Mouse (Mus musculus) frontal cortex, postnatal 10 days (tissue): Measurements from ENCODE around the gene Efcab6.

Experiments
- DNase-seq, 2 experiments: peaks; one replicate each; pipeline ENCODE4 v3.0.0; 2022; ENCODE audit warnings: low spot score in 2 of 2, mixed read lengths in 1 of 2

The Efcab6 gene

DNA sequence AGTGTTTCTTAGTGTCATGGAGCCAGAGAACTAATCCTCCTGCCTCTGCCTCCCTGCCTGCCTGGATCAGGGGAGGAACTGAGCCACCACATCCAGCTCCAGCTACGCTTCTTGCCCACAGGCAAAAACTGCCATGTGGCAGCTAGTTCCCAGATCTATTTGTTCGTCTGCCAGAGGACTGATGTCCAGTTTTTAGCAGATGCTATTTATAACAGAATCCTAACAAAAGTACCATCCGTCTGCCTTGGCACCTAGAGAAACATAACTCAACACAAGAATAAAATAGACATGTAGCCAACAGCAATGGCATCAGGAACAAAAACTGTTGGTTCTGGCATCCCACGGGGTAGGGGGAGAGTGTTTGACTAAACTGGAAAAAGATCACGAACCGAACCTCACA, 6.3 kb downstream of the Efcab6 start:
- DNase-seq, result no peak

DNA sequence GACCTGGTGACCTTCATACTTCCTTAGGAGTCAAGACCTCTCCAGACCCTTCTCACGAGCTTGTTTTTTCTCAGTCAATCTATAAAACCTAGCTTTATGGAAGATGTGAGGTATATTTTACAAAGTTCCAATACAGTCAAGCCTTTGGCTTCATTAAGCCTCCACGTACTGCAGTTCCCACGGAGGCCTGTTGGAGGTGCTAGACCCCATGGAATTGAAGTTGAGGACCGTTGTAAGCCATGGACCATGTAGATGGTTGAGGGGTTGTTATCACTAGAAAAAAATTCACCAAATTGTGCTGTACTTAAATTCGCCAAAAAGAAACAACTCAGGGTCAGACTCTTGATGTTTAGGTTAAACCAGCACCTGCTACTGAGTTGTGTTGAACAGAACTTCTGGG, 9.1 kb downstream of the Efcab6 start:
- no peak for DNase-seq

DNA sequence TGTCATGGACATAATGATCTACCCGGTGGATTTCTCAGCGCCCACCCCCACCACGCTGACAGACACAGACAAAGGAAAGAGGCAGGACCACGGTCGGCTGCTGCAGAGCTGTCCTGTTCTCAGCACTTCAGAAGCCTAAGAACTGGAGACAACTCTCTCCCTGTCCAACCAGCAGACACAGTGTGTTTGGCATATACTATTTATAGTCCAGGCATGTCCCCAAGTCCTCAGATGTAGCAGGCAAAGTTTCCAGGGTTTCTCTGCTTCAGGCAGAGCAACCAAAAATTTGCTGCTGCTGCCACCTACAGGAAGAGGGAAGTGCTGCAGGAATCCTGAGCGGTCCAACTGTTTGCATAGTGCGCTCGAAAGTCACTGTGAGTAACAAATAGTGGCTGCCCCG, 11.3 kb downstream of the Efcab6 start:
- DNase-seq, result peak; percentile 72 to 80

DNA sequence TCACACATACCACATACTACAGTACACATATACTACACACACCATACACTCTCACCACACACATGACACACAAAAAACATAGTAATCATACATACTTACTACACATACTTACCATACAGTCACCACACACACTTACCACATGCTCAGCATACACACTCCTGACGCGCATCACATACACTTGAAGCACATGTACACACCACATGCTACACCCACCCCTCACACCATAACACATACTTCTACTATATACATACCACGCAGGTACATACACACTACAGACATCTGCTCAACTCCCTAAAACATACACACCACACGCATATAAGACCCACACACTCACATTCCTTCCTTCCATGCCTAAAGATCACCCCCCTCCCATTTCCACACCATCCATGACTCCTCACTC, 11.9 kb downstream of the Efcab6 start:
- DNase-seq, result no peak

DNA sequence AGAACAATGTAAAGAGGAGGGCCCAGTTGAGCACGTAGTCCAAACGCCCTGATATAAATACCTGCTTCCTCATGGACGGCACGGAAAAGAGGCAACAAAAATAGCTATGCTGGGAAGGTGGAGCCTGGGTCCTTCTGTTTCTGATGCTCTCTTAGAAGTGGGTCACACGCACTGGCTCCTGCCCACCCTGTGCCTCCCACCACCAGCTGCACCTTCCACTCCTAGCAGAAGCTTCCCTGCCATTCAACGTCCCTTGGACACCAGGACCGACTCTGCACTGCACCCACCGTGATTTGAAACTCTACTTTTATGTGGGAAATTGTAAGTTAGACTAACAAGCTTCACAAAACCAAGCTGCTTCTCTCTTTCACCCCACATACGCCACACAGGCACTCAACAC, 12.8 kb downstream of the Efcab6 start:
- no peak for DNase-seq

DNA sequence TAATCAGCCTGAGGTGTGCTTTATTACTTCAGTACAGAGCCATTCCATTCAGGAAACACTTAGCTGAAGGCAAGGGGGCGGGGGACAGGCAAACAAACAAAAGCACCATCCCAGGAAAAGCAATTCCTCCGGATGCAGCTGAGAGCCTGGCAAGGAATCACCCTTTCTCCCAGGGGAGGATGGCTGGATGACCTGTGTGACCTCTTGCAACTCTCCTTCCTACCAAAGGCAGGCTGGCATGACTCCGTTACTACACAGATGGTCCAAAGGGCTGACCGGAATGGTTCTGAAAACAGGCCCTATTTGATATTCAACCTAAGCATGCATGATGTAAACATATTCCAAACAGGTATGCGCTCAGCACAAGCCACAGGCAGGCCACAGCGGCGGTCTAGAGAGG, 15.6 kb downstream of the Efcab6 start:
- DNase-seq, result no peak

DNA sequence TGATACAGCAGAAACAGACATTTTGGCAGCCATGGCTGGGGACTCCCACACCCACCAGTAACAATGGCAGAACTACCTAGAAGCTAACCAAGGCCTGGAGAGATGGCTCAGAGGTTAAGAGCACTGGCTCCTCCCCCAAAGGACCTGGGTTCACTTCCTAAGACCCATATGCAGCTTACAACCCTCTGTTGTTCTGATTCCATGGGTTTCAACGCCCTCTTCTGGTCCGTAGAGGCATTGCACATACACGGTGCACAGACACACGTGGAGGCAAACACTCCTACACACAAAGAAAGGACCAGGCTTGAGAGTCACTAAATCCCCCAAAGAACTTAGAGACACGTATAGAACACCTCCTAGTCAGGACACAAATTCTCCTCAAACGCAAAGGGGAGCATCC, 19.6 kb downstream of the Efcab6 start:
- no peak for DNase-seq

DNA sequence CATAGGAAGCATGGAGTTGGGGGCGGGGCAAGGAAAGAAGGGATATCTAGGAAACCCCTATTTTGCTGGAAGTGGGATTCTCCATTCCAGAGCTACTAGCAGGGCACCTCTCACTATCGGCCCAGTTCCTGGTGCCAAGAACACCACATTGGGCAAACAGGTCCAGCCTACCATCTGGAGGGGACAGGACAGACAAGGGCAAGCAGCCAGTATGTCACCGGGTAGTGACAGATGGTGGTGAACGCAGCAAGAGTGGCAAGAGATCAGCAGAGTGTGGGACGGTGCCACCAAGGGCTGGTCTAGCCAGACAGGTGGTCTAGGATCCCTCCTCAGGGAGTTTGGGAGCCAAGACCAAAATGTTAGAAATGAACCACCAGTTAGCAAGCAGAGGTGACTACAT, 28.1 kb downstream of the Efcab6 start:
- DNase-seq, result no peak

DNA sequence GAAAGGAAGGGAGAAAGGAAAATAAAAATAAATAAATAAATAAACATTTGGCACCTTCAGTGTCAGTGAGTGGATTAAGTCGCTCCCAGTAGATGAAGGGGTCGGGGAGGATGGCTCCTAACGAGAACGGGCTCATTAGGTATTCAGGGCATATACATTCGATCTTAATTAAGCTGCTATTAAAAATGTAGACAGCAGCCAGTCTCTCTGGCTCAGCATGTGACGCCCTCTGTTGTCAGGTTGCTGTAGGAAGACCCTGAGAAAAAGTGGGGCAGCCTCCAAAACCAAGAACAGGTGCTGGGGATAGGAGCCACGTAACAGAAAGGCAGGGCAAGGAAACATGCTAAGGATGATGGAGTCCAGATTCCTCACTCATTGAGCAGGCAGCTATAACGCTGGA, 39.5 kb downstream of the Efcab6 start:
- DNase-seq, result no peak

DNA sequence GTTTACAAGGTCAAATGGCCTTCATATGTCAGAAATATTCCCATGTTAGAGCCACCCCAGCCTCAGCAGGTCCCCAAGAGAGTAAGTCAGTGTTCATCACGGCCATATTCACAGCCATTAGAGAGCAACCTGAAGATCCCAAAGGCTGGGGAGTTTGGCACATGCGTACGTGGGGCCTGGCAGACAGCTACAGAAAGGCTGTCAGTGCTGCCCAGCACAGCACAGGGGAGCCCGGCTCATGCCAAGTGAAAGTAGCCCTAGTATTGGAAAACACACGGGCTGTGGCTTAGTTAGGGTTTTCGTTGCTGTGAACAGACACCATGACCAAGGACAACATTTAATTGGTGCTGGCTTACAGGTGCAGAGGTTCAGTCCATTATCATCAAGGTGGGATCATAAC, 40.3 kb downstream of the Efcab6 start:
- DNase-seq, result no peak

DNA sequence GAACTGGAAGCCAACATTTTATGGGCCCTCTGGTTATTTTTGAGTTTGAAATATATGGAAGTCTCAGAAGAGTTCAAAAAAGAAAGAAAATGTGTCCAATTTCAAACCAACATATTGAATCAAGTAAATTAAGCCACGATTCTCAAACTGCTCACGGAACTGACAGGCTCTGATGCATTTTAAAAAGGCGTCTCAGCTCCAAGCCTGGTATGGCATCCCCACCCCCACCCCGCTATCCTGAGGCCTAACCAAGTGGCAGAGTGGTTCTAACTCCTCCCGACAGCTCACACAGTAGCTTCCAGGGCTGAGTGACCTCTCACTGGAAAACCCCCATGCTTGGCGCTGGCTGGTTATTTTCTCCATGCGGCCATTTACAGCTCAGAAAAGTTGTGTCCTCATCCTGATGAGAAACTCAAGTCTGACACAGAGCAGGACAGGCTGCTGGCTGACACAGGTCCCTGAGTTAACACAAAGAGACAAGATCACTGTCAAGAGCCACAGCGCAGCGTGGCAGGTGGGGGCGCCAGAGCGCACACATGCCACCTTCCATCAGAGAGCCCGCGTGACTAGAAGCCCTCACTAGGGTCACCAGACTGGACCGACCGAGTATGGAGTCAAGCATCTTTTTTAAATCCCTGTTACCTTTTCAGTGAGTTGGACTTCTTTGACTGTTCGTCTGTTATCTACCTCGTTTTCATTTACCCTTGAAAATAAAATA, 55.7 kb downstream of the Efcab6 start:
- no peak for DNase-seq

DNA sequence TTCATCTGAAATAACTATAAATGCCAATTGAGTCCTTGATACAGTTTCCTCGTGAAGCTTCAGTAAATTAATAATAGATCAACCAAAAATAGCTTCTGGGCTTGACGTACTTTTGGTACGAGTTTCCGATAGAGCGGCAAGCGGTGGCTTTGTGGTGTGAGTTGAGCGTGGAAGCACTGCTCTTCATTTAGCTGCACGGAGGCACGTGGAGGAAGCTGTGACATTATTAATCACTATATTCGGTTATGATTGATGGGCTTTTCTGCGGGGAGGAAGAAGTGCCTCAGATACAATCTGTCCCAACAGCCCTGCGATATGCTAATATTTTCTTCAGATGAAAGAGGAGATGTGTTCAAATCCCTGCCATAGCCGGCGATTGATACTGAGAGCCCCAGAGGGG, 60.9 kb downstream of the Efcab6 start:
- DNase-seq, result no peak

DNA sequence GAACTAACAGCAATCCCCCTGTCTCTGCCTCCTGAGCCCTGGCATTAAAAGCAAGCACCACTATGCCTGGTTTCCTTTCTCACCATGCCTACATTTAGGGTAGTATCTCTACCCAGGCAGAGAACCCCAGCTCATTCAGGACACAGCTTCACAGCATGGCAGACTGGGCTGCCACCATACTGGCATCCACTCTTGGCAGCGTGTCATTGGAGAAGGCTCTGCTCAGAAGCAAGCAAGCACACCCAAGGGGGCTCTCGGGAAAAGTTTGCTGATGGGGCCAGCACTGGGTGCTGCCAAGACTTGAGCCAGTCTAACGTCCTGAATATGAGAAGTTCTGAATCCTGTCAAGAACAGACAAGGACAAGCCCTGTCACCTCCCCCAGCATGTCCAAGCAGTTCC, 66.1 kb downstream of the Efcab6 start:
- DNase-seq, result no peak

DNA sequence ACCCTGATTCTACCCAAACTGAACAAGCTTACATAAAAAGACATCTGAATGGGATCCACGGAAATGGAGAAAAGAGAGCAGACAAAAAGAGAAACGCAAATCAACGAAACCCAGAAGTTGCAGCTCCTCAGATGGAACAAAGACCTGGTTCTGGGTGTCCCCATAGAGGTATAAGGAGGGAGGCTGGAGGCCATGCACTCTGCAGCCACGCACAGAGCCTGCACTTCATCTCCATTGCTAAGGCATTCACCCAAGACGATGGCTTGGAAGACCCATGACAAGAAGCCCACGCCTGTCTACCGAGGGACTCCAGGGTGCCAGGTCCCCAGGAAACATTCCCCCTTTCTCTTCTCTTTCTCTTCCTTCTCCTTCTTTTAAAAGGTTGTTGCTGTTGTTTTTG, 66.6 kb downstream of the Efcab6 start:
- no peak for DNase-seq

DNA sequence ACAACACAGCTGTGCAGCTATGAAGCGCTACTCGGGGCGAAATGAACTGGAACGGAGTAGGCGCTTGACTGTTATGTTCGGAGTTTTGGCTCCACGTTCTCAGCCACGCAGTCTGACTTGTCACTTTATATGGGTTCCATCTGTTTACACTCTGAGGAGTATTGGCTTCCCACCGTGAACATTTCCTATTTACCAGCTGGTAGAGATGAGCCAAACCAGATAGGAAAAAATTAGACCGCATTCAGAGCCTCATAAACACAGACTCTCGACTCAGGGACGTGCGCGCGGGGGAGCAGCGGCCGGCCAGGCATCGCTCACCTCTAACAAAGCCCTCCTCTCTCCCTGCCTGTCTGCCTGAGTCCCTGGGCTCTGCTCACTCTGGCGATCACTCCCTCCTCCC, 67.1 kb downstream of the Efcab6 start:
- DNase-seq, result peak; percentile 41 to 42

DNA sequence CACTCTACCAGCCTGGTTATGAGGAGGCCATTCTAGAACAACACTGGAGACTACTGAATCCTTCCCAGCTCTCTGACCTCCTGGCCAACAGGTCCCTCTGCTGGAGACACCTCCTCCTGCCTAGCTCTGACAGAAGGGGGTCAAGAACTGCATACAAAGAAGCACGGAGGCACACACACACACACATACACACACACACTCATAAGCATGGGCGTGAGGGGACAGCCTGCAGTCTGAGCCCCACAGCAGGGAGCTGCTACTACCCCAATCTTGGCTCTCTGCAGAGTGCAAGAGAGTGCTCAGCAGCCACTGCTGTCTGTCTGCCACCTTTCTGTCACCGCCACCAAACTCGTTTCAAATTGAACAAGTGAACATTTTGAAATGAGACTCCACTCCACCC, 67.6 kb downstream of the Efcab6 start:
- DNase-seq, result no peak

DNA sequence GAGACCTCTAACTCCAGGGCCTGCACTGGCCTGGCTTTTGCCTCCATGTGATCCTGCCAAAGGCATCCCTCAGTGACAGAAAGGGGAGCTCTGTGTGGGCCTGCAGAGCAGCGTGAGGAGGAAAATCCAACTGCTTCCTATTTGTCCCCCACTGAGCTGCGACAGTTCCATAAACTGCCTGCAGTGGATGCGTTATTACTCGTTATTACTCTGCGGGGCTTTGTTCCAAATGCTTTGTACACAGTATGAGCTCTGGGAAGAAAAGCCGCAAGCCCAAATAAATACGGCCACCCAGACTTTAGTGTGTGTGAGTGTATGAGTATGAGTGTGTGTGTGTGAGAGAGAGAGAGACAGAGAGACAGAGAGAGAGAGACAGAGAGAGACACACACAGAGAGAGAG, 68.3 kb downstream of the Efcab6 start:
- no peak for DNase-seq

DNA sequence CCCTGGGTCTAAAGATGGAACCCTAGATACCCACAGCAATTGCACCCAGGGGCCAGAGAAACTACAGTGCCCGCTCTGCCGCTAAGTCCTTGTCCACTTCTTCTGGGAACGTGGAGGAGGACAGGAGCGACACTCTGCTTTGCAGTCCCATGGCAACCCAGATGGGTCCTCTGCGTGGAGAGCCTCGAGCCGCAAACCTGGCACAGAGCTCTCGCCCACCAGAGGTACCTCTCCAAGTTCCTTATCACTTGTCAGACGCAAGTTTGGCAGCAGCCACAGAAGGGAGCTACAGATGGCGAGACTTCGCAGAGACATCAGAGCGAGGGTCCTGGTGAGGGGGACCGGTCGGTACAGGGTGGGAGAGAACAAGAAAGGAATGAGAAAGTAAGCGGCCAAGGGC, 73.0 kb downstream of the Efcab6 start:
- DNase-seq, result peak; percentile 48 to 68

DNA sequence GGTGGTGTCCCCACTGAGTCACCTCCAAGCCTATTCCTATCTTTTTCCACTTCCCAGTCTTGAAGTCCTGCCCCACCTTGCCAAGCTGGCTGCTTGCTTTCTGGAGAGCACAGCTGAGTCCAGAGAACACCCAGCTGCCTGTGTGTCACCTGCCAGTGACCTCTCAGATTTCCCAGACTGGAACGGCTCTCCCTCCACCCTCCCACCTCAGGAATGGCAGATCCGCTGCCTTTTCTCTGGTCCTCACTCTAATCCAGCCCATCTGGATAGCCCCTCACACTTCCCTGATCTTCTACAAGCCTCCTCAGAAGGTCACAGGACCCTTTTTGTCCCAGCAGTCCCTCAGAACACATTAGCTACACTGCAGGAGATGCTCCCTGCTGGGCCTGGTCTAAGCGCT, 73.7 kb downstream of the Efcab6 start:
- no peak for DNase-seq

DNA sequence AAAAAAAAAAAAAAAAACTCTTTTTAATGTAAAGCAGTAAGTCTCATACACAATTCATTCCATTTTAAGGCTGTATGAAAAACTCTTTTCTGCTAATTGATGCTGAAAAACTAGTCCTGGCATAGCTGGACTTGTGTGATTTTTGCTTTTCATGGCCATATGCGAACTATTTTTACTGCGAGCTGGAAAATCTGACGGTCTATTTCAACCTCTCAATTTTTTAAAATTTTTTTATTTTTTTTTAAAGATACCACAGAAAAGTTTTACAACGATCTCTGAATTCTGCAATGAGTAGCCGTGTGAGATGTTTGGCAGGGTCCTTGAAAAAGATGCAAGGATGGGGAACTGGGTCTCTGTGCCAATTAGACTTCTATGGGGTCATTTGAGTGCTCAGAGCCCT, 75.9 kb downstream of the Efcab6 start:
- no peak for DNase-seq

DNA sequence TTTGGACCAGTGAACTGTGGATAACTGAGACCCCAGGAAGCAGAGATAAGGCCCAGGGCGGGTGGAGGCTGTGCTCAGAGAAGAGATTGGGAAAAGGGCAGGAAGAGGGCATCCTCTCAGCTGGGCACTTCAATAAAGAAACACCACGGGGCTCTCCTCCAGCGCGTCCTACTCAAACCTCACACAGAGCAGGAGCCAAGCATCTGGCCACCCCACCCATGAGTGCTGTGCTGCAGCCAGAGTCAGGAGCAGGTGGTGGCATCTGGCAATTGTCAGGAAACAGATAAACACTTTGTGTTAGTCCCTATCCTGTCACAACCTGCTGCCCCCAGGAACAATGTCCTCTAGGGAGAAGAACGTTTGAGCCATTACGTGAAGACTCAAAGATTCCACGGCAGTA, 77.1 kb downstream of the Efcab6 start:
- DNase-seq, result no peak

DNA sequence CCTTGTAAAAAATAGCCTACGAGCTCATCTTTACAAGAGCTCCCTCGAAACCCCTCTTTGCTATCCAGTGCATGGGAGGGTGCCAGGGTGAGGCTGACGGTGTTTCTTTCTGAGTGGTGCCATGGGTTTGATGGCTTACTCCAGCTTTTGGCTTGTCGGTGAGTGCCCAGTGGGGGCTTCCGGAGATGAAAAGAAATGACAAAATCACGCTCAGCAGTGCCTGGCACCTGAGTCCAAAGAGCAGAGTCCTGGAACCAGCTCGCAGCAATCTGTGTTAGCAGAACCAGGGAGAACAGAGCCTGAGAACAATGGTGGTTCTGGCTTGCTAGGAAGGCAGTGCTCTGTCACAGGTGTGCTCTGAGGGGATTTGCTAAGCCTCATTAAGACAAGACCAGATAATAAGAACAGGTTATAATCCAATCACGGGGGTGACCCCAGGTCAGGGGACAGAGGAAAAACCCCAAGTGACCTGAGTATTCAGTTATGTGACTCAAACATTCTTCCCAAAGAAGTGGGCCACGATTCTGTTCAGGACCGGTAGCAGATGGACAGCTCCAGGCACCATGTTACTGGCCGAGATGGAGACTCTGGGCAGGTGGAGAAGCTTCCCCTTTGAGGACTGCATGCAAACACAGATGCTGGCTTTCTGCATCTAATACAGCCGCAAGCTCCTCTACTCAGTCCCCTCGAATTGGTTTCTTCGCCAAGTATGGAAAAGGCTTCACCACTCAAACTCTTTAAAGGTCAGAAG, 82.8 kb downstream of the Efcab6 start:
- no peak for DNase-seq

DNA sequence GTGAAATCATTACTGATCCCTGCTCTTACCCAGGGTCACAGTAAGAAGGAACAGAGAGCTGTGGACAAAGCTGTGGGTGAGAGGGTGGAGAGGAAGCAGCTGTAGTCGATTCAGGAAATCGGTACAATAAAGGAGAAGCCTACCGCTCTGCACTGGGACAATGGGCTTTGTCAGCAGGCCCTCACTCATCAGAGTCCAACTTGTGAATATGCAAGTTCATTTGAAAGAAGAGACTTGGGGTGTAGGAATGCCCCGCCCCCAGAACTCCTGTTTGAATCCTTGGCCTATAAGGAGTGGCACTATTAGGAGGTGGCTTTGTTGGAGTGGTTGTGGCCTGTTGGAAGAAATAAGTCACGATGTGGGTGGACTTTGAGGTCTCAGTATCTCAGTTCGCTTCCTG, 86.3 kb downstream of the Efcab6 start:
- DNase-seq, result no peak

DNA sequence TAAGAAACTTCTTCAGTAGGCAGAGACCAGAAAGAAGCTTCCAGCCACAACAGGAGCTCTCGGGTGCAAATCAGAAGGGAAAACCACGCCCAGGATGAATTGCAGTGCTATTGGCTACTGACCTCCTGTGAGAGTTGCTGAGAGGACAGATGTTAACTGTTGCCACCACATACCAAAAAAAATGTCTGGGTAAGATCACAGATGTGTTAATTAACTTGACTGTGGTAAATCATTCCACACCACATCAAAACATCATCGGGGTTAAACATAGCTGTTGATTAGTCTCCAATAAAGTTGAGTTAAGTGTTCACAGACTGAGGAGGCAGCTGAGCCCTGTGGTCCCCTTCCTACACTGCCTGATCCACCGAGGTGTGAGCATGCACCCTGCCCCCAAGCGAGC, 88.1 kb downstream of the Efcab6 start:
- no peak for DNase-seq
